Mouse (Mus musculus): ENCODE data around the gene Mfsd4a. TPM values are rescaled to one million over a fixed set of nuclear protein-coding genes. Genes with fewer than 3 reads are reported as not detected.

Gene Mfsd4a
- polyA plus RNA-seq, 1 experiment from 2014 or later = 8.5 TPM

- Histone ChIP-seq H3K27ac (peak overlapping the region; percentile 96), H3K27me3 (replicated peaks) (no peaks in the 10 kb centered on the region), H3K9me3 (no peaks in the 10 kb centered on the region), H3K4me3 (peak overlapping the region; percentile 85), H3K36me3 (replicated peaks) (no peaks in the 10 kb centered on the region), H3K9ac (peak overlapping the region; percentile 82), H3K4me1 (peaks cover 22% of the 10 kb centered on the region), H3K4me2 (peak overlapping the region; percentile 69)
- peak; percentile 93 for ATAC-seq (replicated peaks)
- 1% methylated on average over 67 of the region's 72 CpGs for WGBS
Measured at GRCm38 (mm10) chr1:132007828-132008827, 59.7 kb downstream of the Mfsd4a start.

GRCm38 (mm10) chr1:132007282-132007815 lies 60.5 kb downstream of the Mfsd4a start, which contains the start of gene Elk4:
Elk4 (plus strand) TSS chr1:132007607.
- H3K9me3 ChIP-seq = no peaks in the 10 kb centered on the region
- under 1% methylated on average over 52 of the region's 61 CpGs for WGBS

GRCm38 (mm10) chr1:132006721-132007120 lies 61.1 kb downstream of the Mfsd4a start:
- 38% methylated on average over 5 of the region's 5 CpGs for WGBS
- no peak for ATAC-seq (replicated peaks)
- Histone ChIP-seq H3K36me3 (replicated peaks) (no peaks in the 10 kb centered on the region), H3K27ac (peak overlapping the region; percentile 96), H3K9me3 (no peaks in the 10 kb centered on the region), H3K4me1 (peaks cover 22% of the 10 kb centered on the region), H3K4me3 (peak overlapping the region; percentile 85), H3K4me2 (peak overlapping the region; percentile 69), H3K9ac (no peak overlapping the region), H3K27me3 (replicated peaks) (no peaks in the 10 kb centered on the region)

More at GRCm38 (mm10) chr1:132007282-132007815, 60.5 kb downstream of the Mfsd4a start, which contains the start of gene Elk4:
- no peaks in the 10 kb centered on the region for H3K36me3 ChIP-seq (replicated peaks)
- peaks cover 22% of the 10 kb centered on the region for H3K4me1 ChIP-seq
- peak within 1 kb of the TSS; percentile 82 for H3K9ac ChIP-seq
- H3K27ac ChIP-seq = peak within 1 kb of the TSS; percentile 96
- no peaks in the 10 kb centered on the region for H3K27me3 ChIP-seq (replicated peaks)
- ATAC-seq (replicated peaks) = peak; percentile 92
- H3K4me2 ChIP-seq = peak within 1 kb of the TSS; percentile 69
- peak within 1 kb of the TSS; percentile 85 for H3K4me3 ChIP-seq

GRCm38 (mm10) chr1:132006046-132006445 lies 61.8 kb downstream of the Mfsd4a start:
- Histone ChIP-seq H3K27ac (no peak overlapping the region), H3K9me3 (no peaks in the 10 kb centered on the region), H3K27me3 (replicated peaks) (no peaks in the 10 kb centered on the region), H3K4me3 (no peak overlapping the region), H3K4me2 (no peak overlapping the region), H3K4me1 (peaks cover 22% of the 10 kb centered on the region), H3K9ac (no peak overlapping the region), H3K36me3 (replicated peaks) (no peaks in the 10 kb centered on the region)
- no peak for ATAC-seq (replicated peaks)
- 90% methylated on average over 3 of the region's 3 CpGs for WGBS

- no peaks in the 10 kb centered on the region for H3K27me3 ChIP-seq (replicated peaks)
- H3K4me3 ChIP-seq = no peak overlapping the region
- WGBS = 78% methylated on average over 1 of the region's 1 CpGs
- H3K4me1 ChIP-seq = peaks cover 22% of the 10 kb centered on the region
- no peak overlapping the region for H3K27ac ChIP-seq
- H3K36me3 ChIP-seq (replicated peaks) = no peaks in the 10 kb centered on the region
- no peak overlapping the region for H3K4me2 ChIP-seq
- H3K9ac ChIP-seq = no peak overlapping the region
- H3K9me3 ChIP-seq = no peaks in the 10 kb centered on the region
- ATAC-seq (replicated peaks) = no peak
Measured at GRCm38 (mm10) chr1:132005466-132005865, 62.4 kb downstream of the Mfsd4a start.

GRCm38 (mm10) chr1:132004574-132005180 lies 63.2 kb downstream of the Mfsd4a start:
- H3K9me3 ChIP-seq = no peaks in the 10 kb centered on the region
- 90% methylated on average over 6 of the region's 6 CpGs for WGBS
- peaks cover 18% of the 10 kb centered on the region for H3K4me1 ChIP-seq
- H3K27ac ChIP-seq = no peak overlapping the region
- H3K27me3 ChIP-seq (replicated peaks) = no peaks in the 10 kb centered on the region
- no peak overlapping the region for H3K9ac ChIP-seq
- H3K4me3 ChIP-seq = no peak overlapping the region
- ATAC-seq (replicated peaks) = no peak
- no peak overlapping the region for H3K4me2 ChIP-seq
- H3K36me3 ChIP-seq (replicated peaks) = no peaks in the 10 kb centered on the region

GRCm38 (mm10) chr1:132003817-132004216 lies 64.0 kb downstream of the Mfsd4a start:
- H3K9me3 ChIP-seq = no peaks in the 10 kb centered on the region

GRCm38 (mm10) chr1:132003111-132003510 lies 64.8 kb downstream of the Mfsd4a start:
- Histone ChIP-seq H3K4me1 (peaks cover 5% of the 10 kb centered on the region), H3K36me3 (replicated peaks) (no peaks in the 10 kb centered on the region), H3K9ac (no peak overlapping the region), H3K27ac (no peak overlapping the region), H3K27me3 (replicated peaks) (no peaks in the 10 kb centered on the region), H3K4me2 (no peak overlapping the region), H3K4me3 (no peak overlapping the region), H3K9me3 (no peaks in the 10 kb centered on the region)
- ATAC-seq (replicated peaks) = no peak
- WGBS = 61% methylated on average over 2 of the region's 2 CpGs

More at GRCm38 (mm10) chr1:132003817-132004216, 64.0 kb downstream of the Mfsd4a start:
- Histone ChIP-seq H3K27me3 (replicated peaks) (no peaks in the 10 kb centered on the region), H3K9ac (no peak overlapping the region), H3K4me1 (peaks cover 10% of the 10 kb centered on the region), H3K27ac (no peak overlapping the region), H3K4me3 (no peak overlapping the region), H3K36me3 (replicated peaks) (no peaks in the 10 kb centered on the region), H3K4me2 (no peak overlapping the region)
- ATAC-seq (replicated peaks) = no peak
- WGBS = 62% methylated on average over 1 of the region's 1 CpGs

- Histone ChIP-seq H3K4me3 (no peak overlapping the region), H3K9ac (no peak overlapping the region), H3K4me1 (peaks cover 5% of the 10 kb centered on the region), H3K27me3 (replicated peaks) (no peaks in the 10 kb centered on the region), H3K27ac (no peak overlapping the region), H3K9me3 (no peaks in the 10 kb centered on the region), H3K4me2 (no peak overlapping the region), H3K36me3 (replicated peaks) (no peaks in the 10 kb centered on the region)
- 80% methylated on average over 4 of the region's 4 CpGs for WGBS
- no peak for ATAC-seq (replicated peaks)
Measured at GRCm38 (mm10) chr1:132001880-132002330, 66.0 kb downstream of the Mfsd4a start.

- no peak for ATAC-seq (replicated peaks)
- H3K9me3 ChIP-seq = no peaks in the 10 kb centered on the region
- no peaks in the 10 kb centered on the region for H3K36me3 ChIP-seq (replicated peaks)
Measured at GRCm38 (mm10) chr1:132000506-132000905, 67.4 kb downstream of the Mfsd4a start.

GRCm38 (mm10) chr1:131995062-131995461 lies 72.8 kb downstream of the Mfsd4a start:
- H3K4me1 ChIP-seq = no peaks in the 10 kb centered on the region
- H3K9me3 ChIP-seq = no peaks in the 10 kb centered on the region
- 41% methylated on average over 4 of the region's 4 CpGs for WGBS
- no peak overlapping the region for H3K27ac ChIP-seq
- no peak overlapping the region for H3K9ac ChIP-seq
- H3K4me3 ChIP-seq = no peak overlapping the region
- H3K27me3 ChIP-seq (replicated peaks) = no peaks in the 10 kb centered on the region
- no peaks in the 10 kb centered on the region for H3K36me3 ChIP-seq (replicated peaks)
- no peak for ATAC-seq (replicated peaks)
- no peak overlapping the region for H3K4me2 ChIP-seq

More at GRCm38 (mm10) chr1:132000506-132000905, 67.4 kb downstream of the Mfsd4a start:
- H3K4me2 ChIP-seq = no peak overlapping the region
- H3K4me1 ChIP-seq = no peaks in the 10 kb centered on the region
- no peak overlapping the region for H3K27ac ChIP-seq
- H3K4me3 ChIP-seq = no peak overlapping the region
- no peaks in the 10 kb centered on the region for H3K27me3 ChIP-seq (replicated peaks)
- H3K9ac ChIP-seq = no peak overlapping the region

All from midbrain, embryonic 15.5 days (tissue).